Mouse (Mus musculus) intestine, postnatal 0 days (tissue): ENCODE data around the gene Slc29a1. TPM values are rescaled to one million over a fixed set of nuclear protein-coding genes. Genes with fewer than 3 reads are reported as not detected.
A peak's percentile ranks its signal among the peaks of the same experiment; 100 is the strongest.

Source experiments
- ATAC-seq: fragments of 200-750 bp; cut with Nextera tagmentation; 2 replicates; pipeline ENCODE4 v1.8.0; 2017; ENCODE audit warnings: mild to moderate bottlenecking, moderate TSS enrichment, moderate library complexity
- H3K27ac ChIP-seq: fragments of 300-500 bp; sonication (generic); 2 replicates; pipeline ENCODE4 v1.5.1; 2014; ENCODE audit warnings: mild to moderate bottlenecking, low read depth, low read length, moderate library complexity
- H3K27me3 ChIP-seq: fragments of 300-500 bp; sonication (generic); replicated peaks from 2 replicates; pipeline ENCODE4 v1.6.1; 2014; ENCODE audit warnings: low read length, mixed read lengths; ENCODE audit not compliant: control insufficient read depth, insufficient read depth
- H3K36me3 ChIP-seq: fragments of 300-500 bp; sonication (generic); 2 replicates; pipeline ENCODE4 v1.6.1; 2014; ENCODE audit warnings: mild to moderate bottlenecking, moderate library complexity; ENCODE audit not compliant: control insufficient read depth, insufficient read depth
- H3K4me1 ChIP-seq: fragments of 300-500 bp; sonication (generic); replicated peaks from 2 replicates; pipeline ENCODE4 v1.6.1; 2014; ENCODE audit warnings: antibody characterized with exemption, low read length, mixed read lengths; ENCODE audit not compliant: control insufficient read depth, insufficient read depth
- H3K4me2 ChIP-seq: fragments of 300-500 bp; sonication (generic); replicated peaks from 2 replicates; pipeline ENCODE4 v1.6.1; 2014; ENCODE audit warnings: low read depth, mild to moderate bottlenecking, moderate library complexity
- H3K4me3 ChIP-seq: fragments of 300-500 bp; sonication (generic); 2 replicates; pipeline ENCODE4 v1.5.1; 2014; ENCODE audit warnings: low read depth, low read length
- H3K9ac ChIP-seq: fragments of 300-500 bp; sonication (generic); 2 replicates; pipeline ENCODE4 v1.6.1; 2014; ENCODE audit warnings: mild to moderate bottlenecking, low read depth, low read length
- H3K9me3 ChIP-seq: fragments of 300-500 bp; sonication (generic); 2 replicates; pipeline ENCODE4 v1.6.1; 2016; ENCODE audit warnings: mixed run types; ENCODE audit not compliant: control insufficient read depth
- CTCF ChIP-seq: sonication (generic); IDR thresholded peaks from 2 replicates; pipeline ENCODE4 v1.5.1; 2016; ENCODE audit warnings: low read depth, mild to moderate bottlenecking, control low read depth, antibody characterized with exemption, moderate library complexity
- WGBS: fragments of 180-500 bp; shearing (Covaris S2); extraction: QIAGEN DNeasy Blood & Tissue Kit; methylation state at CpG from one replicate; pipeline ENCODE4 v1.1.7; 2014; 5-methylcytosine and 5-hydroxymethylcytosine counted together
- polyA plus RNA-seq: library from polyadenylated mRNA; unstranded; fragments of >200 nt; fragmentation: Nextera tagmentation; extraction: Ambion mirVana; gene quantifications from 2 replicates; pipeline ENCODE4 v1.2.1, GENCODE M21; 2015

Slc29a1 gene
- polyA plus RNA-seq, 1 experiment from 2014 or later: 37.8 TPM

- H3K4me2 ChIP-seq: peak overlapping the region; percentile 37; the same call in 1 of the 2 replicates
- no peaks in the 10 kb centered on the region for H3K36me3 ChIP-seq
- H3K4me3 ChIP-seq: no peak overlapping the region
- WGBS: 21% methylated on average over 22 of the region's 22 CpGs
- H3K4me1 ChIP-seq: no peaks in the 10 kb centered on the region
- H3K27me3 ChIP-seq: no peaks in the 10 kb centered on the region
- H3K9ac ChIP-seq: no peak overlapping the region
- no peak overlapping the region for H3K27ac ChIP-seq
- ATAC-seq: no peak
- H3K9me3 ChIP-seq: no peaks in the 10 kb centered on the region
- TF ChIP-seq CTCF: no peak
Observed at GRCm38 (mm10) chr17:45601325-45601724, 1.9 kb upstream of the Slc29a1 start.

GRCm38 (mm10) chr17:45600267-45600666 is 861 bp upstream of the Slc29a1 start:
- no peak for ATAC-seq
- Histone ChIP-seq H3K4me3 (no peak overlapping the region), H3K9me3 (no peaks in the 10 kb centered on the region), H3K4me2 (no peak overlapping the region), H3K4me1 (no peaks in the 10 kb centered on the region), H3K9ac (no peak overlapping the region), H3K36me3 (no peaks in the 10 kb centered on the region), H3K27ac (no peak overlapping the region), H3K27me3 (no peaks in the 10 kb centered on the region)
- 75% methylated on average over 8 of the region's 8 CpGs for WGBS
- no peak for TF ChIP-seq CTCF

- peak; percentile 37 for ATAC-seq
Observed at GRCm38 (mm10) chr17:45598891-45599290, 515 bp downstream of the Slc29a1 start.

GRCm38 (mm10) chr17:45598376-45598775 is 1.0 kb downstream of the Slc29a1 start:
- Histone ChIP-seq H3K27ac (no peak overlapping the region; the same call in 1 of the 2 replicates), H3K36me3 (no peaks in the 10 kb centered on the region), H3K9ac (no peak overlapping the region), H3K4me2 (no peak overlapping the region), H3K4me3 (no peak overlapping the region), H3K27me3 (no peaks in the 10 kb centered on the region), H3K4me1 (peaks cover 4% of the 10 kb centered on the region; the same call in 1 of the 2 replicates), H3K9me3 (no peaks in the 10 kb centered on the region)
- no peak for TF ChIP-seq CTCF
- no peak for ATAC-seq
- 79% methylated on average over 2 of the region's 2 CpGs for WGBS

More at GRCm38 (mm10) chr17:45598891-45599290, 515 bp downstream of the Slc29a1 start:
- H3K4me2 ChIP-seq: peak overlapping the region; percentile 69
- H3K9me3 ChIP-seq: no peaks in the 10 kb centered on the region
- no peak for TF ChIP-seq CTCF
- no peaks in the 10 kb centered on the region for H3K36me3 ChIP-seq
- peak overlapping the region; percentile 30; the same call in 1 of the 2 replicates for H3K4me3 ChIP-seq
- no peak overlapping the region for H3K9ac ChIP-seq
- H3K27ac ChIP-seq: no peak overlapping the region; the same call in 1 of the 2 replicates
- WGBS: 18% methylated on average over 3 of the region's 3 CpGs
- peaks cover 4% of the 10 kb centered on the region; the same call in 1 of the 2 replicates for H3K4me1 ChIP-seq
- H3K27me3 ChIP-seq: no peaks in the 10 kb centered on the region

DNA sequence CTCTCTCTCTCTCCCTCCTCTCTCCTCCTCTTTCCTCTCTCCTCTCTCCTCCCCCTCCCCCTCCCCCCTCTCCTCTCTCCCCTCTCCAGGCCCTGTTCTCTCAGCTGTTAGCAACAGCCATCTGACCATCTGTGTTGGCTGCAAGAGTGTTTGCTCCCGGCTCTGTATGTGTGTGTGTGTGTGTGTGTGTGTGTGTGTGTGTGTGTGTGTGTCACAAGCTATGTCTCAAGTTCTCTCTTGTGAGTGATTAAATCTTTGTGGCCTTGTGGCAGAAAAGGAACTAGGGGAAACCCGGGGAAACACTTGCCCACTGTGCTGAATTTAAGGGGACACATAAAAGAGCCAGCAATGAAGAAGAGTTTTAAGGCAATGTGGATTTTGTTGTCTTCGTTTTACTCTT is 1.6 kb downstream of the Slc29a1 start:
- no peak for ATAC-seq
- 36% methylated on average over 3 of the region's 3 CpGs for WGBS
- H3K27me3 ChIP-seq: no peaks in the 10 kb centered on the region
- no peaks in the 10 kb centered on the region for H3K36me3 ChIP-seq
- H3K4me1 ChIP-seq: peaks cover 10% of the 10 kb centered on the region
- no peak overlapping the region for H3K27ac ChIP-seq
- TF ChIP-seq CTCF: no peak
- H3K9me3 ChIP-seq: no peaks in the 10 kb centered on the region
- H3K4me3 ChIP-seq: no peak overlapping the region
- H3K4me2 ChIP-seq: no peak overlapping the region
- H3K9ac ChIP-seq: no peak overlapping the region

DNA sequence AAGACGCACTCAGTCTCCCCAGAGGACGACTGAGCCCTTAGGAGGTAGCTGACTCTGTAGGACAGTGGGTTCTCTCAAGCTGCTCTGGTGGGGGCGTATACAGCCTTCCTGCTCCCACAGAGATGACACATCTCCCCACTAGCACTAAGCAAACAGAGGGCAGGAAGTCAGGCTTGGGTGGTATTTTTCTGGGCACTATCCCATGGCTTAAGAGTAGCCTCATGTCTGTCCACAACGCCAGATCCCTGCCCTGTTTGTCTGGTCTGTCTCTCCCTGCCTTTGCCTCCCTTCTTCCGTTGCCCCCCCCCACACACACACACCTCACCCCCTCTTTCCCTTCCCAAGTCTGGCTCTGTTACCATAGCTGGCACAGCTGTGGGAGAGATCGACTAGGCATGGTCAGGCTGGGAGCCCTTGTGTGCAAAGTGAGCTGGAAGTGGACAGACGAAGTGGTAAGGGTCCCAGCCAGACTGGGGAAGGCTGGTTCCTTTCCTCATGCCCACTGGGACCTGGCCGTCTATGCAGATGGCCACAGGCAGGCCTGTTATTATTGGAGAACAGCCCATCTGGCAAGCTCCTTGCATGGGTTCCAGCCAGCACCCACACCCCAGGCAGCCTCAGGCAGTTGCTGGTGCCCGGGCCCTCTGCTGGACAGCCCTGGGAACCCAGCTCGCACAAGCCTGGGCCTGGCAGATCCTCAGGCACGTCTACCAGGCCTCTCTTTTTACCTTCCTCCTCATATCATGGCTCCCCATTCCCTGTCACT is 2.6 kb downstream of the Slc29a1 start:
- peaks cover 15% of the 10 kb centered on the region for H3K4me1 ChIP-seq
- peak; percentile 80 for TF ChIP-seq CTCF
- no peak overlapping the region for H3K4me2 ChIP-seq
- ATAC-seq: peak; percentile 42
- H3K9ac ChIP-seq: no peak overlapping the region
- 57% methylated on average over 11 of the region's 11 CpGs for WGBS
- no peak overlapping the region for H3K4me3 ChIP-seq
- no peaks in the 10 kb centered on the region for H3K36me3 ChIP-seq
- no peak overlapping the region for H3K27ac ChIP-seq
- H3K9me3 ChIP-seq: no peaks in the 10 kb centered on the region
- H3K27me3 ChIP-seq: no peaks in the 10 kb centered on the region
